Mouse (Mus musculus): ENCODE data around the gene Tmem9b. TPM values are rescaled to one million over a fixed set of nuclear protein-coding genes. Genes with fewer than 3 reads are reported as not detected.
A peak's percentile ranks its signal among the peaks of the same experiment; 100 is the strongest.

Tmem9b gene
- polyA plus RNA-seq, 1 experiment from 2014 or later, result 53.2 TPM

- Histone ChIP-seq H3K4me1 (replicated peaks) (no peaks in the 10 kb centered on the region), H3K27ac (no peak overlapping the region), H3K36me3 (no peaks in the 10 kb centered on the region), H3K9me3 (no peaks in the 10 kb centered on the region), H3K27me3 (ENCODE audit: insufficient read depth, poor library complexity, severe bottlenecking) (no peaks in the 10 kb centered on the region), H3K4me3 (no peak overlapping the region)
- 91% methylated on average over 10 of the region's 10 CpGs for WGBS
- no peak for DNase-seq (ENCODE audit: low spot score)
These were observed 57.3 kb downstream of the Tmem9b start for GRCm38 (mm10) chr7:109695339-109695726.

GRCm38 (mm10) chr7:109694576-109695338, 57.9 kb downstream of the Tmem9b start:
- no peak for DNase-seq (ENCODE audit: low spot score)
- no peaks in the 10 kb centered on the region for H3K27me3 ChIP-seq (ENCODE audit: insufficient read depth, poor library complexity, severe bottlenecking)
- H3K27ac ChIP-seq, result no peak overlapping the region
- H3K4me1 ChIP-seq (replicated peaks), result no peaks in the 10 kb centered on the region
- WGBS, result 77% methylated on average over 13 of the region's 13 CpGs
- no peaks in the 10 kb centered on the region for H3K36me3 ChIP-seq
- no peaks in the 10 kb centered on the region for H3K9me3 ChIP-seq
- H3K4me3 ChIP-seq, result no peak overlapping the region

GRCm38 (mm10) chr7:109690961-109691360, 61.7 kb downstream of the Tmem9b start:
- 89% methylated on average over 5 of the region's 5 CpGs for WGBS
- Histone ChIP-seq H3K36me3 (no peaks in the 10 kb centered on the region), H3K27ac (no peak overlapping the region), H3K27me3 (ENCODE audit: insufficient read depth, poor library complexity, severe bottlenecking) (no peaks in the 10 kb centered on the region), H3K4me1 (replicated peaks) (no peaks in the 10 kb centered on the region), H3K9me3 (no peaks in the 10 kb centered on the region), H3K4me3 (no peak overlapping the region)
- DNase-seq (ENCODE audit: low spot score), result no peak

GRCm38 (mm10) chr7:109690101-109690500, 62.6 kb downstream of the Tmem9b start:
- no peaks in the 10 kb centered on the region for H3K36me3 ChIP-seq
- no peaks in the 10 kb centered on the region for H3K4me1 ChIP-seq (replicated peaks)
- H3K4me3 ChIP-seq, result no peak overlapping the region
- peak; percentile 7 for DNase-seq (ENCODE audit: low spot score)
- no peaks in the 10 kb centered on the region for H3K27me3 ChIP-seq (ENCODE audit: insufficient read depth, poor library complexity, severe bottlenecking)
- H3K27ac ChIP-seq, result no peak overlapping the region
- 90% methylated on average over 3 of the region's 3 CpGs for WGBS
- no peaks in the 10 kb centered on the region for H3K9me3 ChIP-seq

- no peaks in the 10 kb centered on the region for H3K36me3 ChIP-seq
- WGBS, result 58% methylated on average over 9 of the region's 9 CpGs
- no peak overlapping the region for H3K27ac ChIP-seq
- H3K4me1 ChIP-seq (replicated peaks), result no peaks in the 10 kb centered on the region
- H3K4me3 ChIP-seq, result no peak overlapping the region
- H3K9me3 ChIP-seq, result no peaks in the 10 kb centered on the region
- no peaks in the 10 kb centered on the region for H3K27me3 ChIP-seq (ENCODE audit: insufficient read depth, poor library complexity, severe bottlenecking)
- no peak for DNase-seq (ENCODE audit: low spot score)
These were observed 66.0 kb downstream of the Tmem9b start for GRCm38 (mm10) chr7:109686585-109687128.

Other genes starting within 250 kb of the Tmem9b start
- gene Trim66, start 244.7 kb downstream of the Tmem9b start, polyA plus RNA-seq (2016; fragmentation: Nextera tagmentation; extraction: Ambion mirVana), result 0.07 and 0.08 TPM in 2 replicates
- 101 and 126 TPM in 2 replicates for gene Rpl27a, start 233.7 kb downstream of the Tmem9b start, polyA plus RNA-seq (2016; fragmentation: Nextera tagmentation; extraction: Ambion mirVana)
- 43.2 and 44.3 TPM in 2 replicates for gene St5, start 49.3 kb downstream of the Tmem9b start, polyA plus RNA-seq (2016; fragmentation: Nextera tagmentation; extraction: Ambion mirVana)
- gene Akip1, start 49.2 kb downstream of the Tmem9b start, polyA plus RNA-seq (2016; fragmentation: Nextera tagmentation; extraction: Ambion mirVana), result 24.5 and 27.2 TPM in 2 replicates
- 0.16 and 0.73 TPM in 2 replicates for gene BC051019, start 29.0 kb downstream of the Tmem9b start, polyA plus RNA-seq (2016; fragmentation: Nextera tagmentation; extraction: Ambion mirVana)
- 0.24 and 0.25 TPM in 2 replicates for gene Ascl3, start 21.1 kb downstream of the Tmem9b start, polyA plus RNA-seq (2016; fragmentation: Nextera tagmentation; extraction: Ambion mirVana)
- 0.68 and 0.86 TPM in 2 replicates for gene Nrip3, start 29.1 kb upstream of the Tmem9b start, polyA plus RNA-seq (2016; fragmentation: Nextera tagmentation; extraction: Ambion mirVana)
- 4.7 and 5.8 TPM in 2 replicates for gene Scube2, start 112.8 kb upstream of the Tmem9b start, polyA plus RNA-seq (2016; fragmentation: Nextera tagmentation; extraction: Ambion mirVana)
- 26.9 and 28.8 TPM in 2 replicates for gene Dennd5a, start 207.6 kb upstream of the Tmem9b start, polyA plus RNA-seq (2016; fragmentation: Nextera tagmentation; extraction: Ambion mirVana)
- 65.7 and 75.1 TPM in 2 replicates for gene Tmem41b, start 234.1 kb upstream of the Tmem9b start, polyA plus RNA-seq (2016; fragmentation: Nextera tagmentation; extraction: Ambion mirVana)